8 mouse cellular contexts compared by ENCODE assay signal in genomic region chr3:151836871-151837680, GRCm38 (mm10). TPM values are rescaled to one million over a fixed set of nuclear protein-coding genes. Genes with fewer than 3 reads are reported as not detected.
DNase-seq lines count a peak whose midpoint lies in the region; ATAC-seq lines count a peak whose summit lies in the region.

Ptgfr (minus strand) TSS chr3:151837630.

- peak; percentile 72 for DNase-seq in 3T3-L1 (ENCODE audit: low read depth, low spot score)
- peak; percentile 63 for DNase-seq in adrenal gland, postnatal 10 days
- DNase-seq in forelimb bud, embryonic 11.5 days (ENCODE audit: low read depth, low spot score) = peak; percentile 56
- peak; percentile 65 to 75 for DNase-seq in heart, postnatal 36 days
- DNase-seq in layer of hippocampus, postnatal 36 days = peak; percentile 23 to 38
- DNase-seq in right cerebral cortex, postnatal 4 days = peak; percentile 54
- no peak for DNase-seq in thymus, postnatal 25 days

- ATAC-seq in megakaryocyte, adult 5-6 weeks (ENCODE audit: poor library complexity, severe bottlenecking) = peak; percentile 49

- intact Hi-C loops in heart, postnatal 36 days (cut with DNase I) = loop anchor here (1.0 kb wide), 2 partner anchors 229 to 252 kb away; no protein-coding TSS in a partner anchor

RNA-seq across cellular contexts. Expression of gene Ptgfr, which starts in this region (rescaled TPM):
- total RNA-seq in adrenal gland, postnatal 10 days (2021) = 1 to 10 TPM in 1 of 2 experiments, under 1 TPM in 1; 0.84 to 1.0 TPM
- 1 to 10 TPM; 4.4 to 4.6 TPM for total RNA-seq in heart, postnatal 36 days (2021)
- total RNA-seq in layer of hippocampus, postnatal 36 days (2021) = 1 to 10 TPM in 1 of 2 experiments, under 1 TPM in 1; 0.76 to 1.3 TPM
- total RNA-seq in megakaryocyte, adult 5-6 weeks (2015) = not detected in 2 replicates
- total RNA-seq in megakaryocyte, adult 5-6 weeks (2017) = 0.12 and 0.18 TPM in 2 replicates

Comparison
In these comparisons a context has a peak if more than half of its experiments do, and no peak if none do; other contexts are left out.
1. Peak in ATAC-seq in megakaryocyte, adult 5-6 weeks; RNA of the gene not detected or under 1 TPM.